Mouse (Mus musculus): ENCODE measurements at regions not wholly inside any gene's neighbourhood (a gene's known extent, or its start where the extent isn't known, plus 50 kb on each side); places are given as distances from the start of the nearest gene placed in this dataset. TPM values are rescaled to one million over a fixed set of nuclear protein-coding genes. Genes with fewer than 3 reads are reported as not detected.
"Not testable (repeated sequence)": the region's sequence is repeated elsewhere in the genome, so short reads cannot be mapped to it uniquely, and the experiment has no call there.

- H3ac ChIP-seq (ENCODE audit: control insufficient read depth, insufficient read length, low read depth), result no peak overlapping the region
- TF ChIP-seq CTCF (IDR thresholded peaks at IDR 0.05; ENCODE audit: control insufficient read depth, insufficient read depth, insufficient read length) (no peak), MAX (IDR thresholded peaks at IDR 0.05) (no peak), CEBPB (IDR thresholded peaks at IDR 0.05; ENCODE audit: low read depth) (no peak), MYOD1 (IDR thresholded peaks at IDR 0.05; ENCODE audit: control insufficient read depth, insufficient read length, low read depth) (no peak), MYOG (IDR thresholded peaks at IDR 0.05; ENCODE audit: control insufficient read depth, extremely low read depth, insufficient read length) (no peak), FOSL1 (IDR thresholded peaks at IDR 0.05; ENCODE audit: insufficient read depth, low read length, poor library complexity, severe bottlenecking) (no peak), USF1 (IDR thresholded peaks at IDR 0.05; ENCODE audit: low read depth) (no peak)
- no peaks in the 10 kb centered on the region for H3K36me3 ChIP-seq (ENCODE audit: control insufficient read depth, insufficient read depth)
- H3K79me2 ChIP-seq (ENCODE audit: control insufficient read depth, insufficient read depth), result no peaks in the 10 kb centered on the region
- H3K4me3 ChIP-seq (ENCODE audit: insufficient read depth, poor library complexity, severe bottlenecking), result no peak overlapping the region
- no peaks in the 10 kb centered on the region for H3K79me3 ChIP-seq (ENCODE audit: low read depth)
- no peaks in the 10 kb centered on the region for H3K27me3 ChIP-seq (ENCODE audit: control insufficient read depth, insufficient read depth, insufficient read length)
These were observed 111.4 kb upstream of the Klhl1 start for GRCm38 (mm10) chr14:96630291-96630690.

DNA sequence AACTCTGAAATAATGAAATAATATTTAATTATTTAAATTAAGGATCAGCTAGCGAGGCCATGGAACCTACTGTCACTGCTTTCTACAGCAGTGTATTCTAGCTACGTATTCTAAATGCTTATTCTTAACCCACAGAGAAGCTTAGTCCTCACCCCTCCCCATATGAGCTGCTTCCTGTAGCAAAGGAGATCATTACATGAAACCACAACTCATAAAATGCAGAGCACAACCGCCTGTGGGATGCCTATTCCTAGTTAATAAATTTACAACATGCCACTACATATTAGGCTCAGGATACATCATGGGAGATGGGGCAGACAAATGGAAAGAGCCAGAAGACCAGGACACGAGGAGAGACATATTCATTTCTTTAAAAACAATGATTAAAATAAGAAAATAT, 87.8 kb upstream of the Klhl1 start:
- H3K79me3 ChIP-seq (ENCODE audit: low read depth), result no peaks in the 10 kb centered on the region
- TF ChIP-seq MYOD1 (IDR thresholded peaks at IDR 0.05; ENCODE audit: control insufficient read depth, insufficient read length, low read depth) (no peak), FOSL1 (IDR thresholded peaks at IDR 0.05; ENCODE audit: insufficient read depth, low read length, poor library complexity, severe bottlenecking) (no peak), MYOG (IDR thresholded peaks at IDR 0.05; ENCODE audit: control insufficient read depth, extremely low read depth, insufficient read length) (no peak), CEBPB (IDR thresholded peaks at IDR 0.05; ENCODE audit: low read depth) (no peak), CTCF (IDR thresholded peaks at IDR 0.05; ENCODE audit: control insufficient read depth, insufficient read depth, insufficient read length) (no peak), USF1 (IDR thresholded peaks at IDR 0.05; ENCODE audit: low read depth) (no peak), MAX (IDR thresholded peaks at IDR 0.05) (no peak)
- H3ac ChIP-seq (ENCODE audit: control insufficient read depth, insufficient read length, low read depth), result no peak overlapping the region
- H3K79me2 ChIP-seq (ENCODE audit: control insufficient read depth, insufficient read depth), result no peaks in the 10 kb centered on the region
- H3K36me3 ChIP-seq (ENCODE audit: control insufficient read depth, insufficient read depth), result no peaks in the 10 kb centered on the region
- no peaks in the 10 kb centered on the region for H3K27me3 ChIP-seq (ENCODE audit: control insufficient read depth, insufficient read depth, insufficient read length)
- H3K4me3 ChIP-seq (ENCODE audit: insufficient read depth, poor library complexity, severe bottlenecking), result no peak overlapping the region

GRCm38 (mm10) chr14:96601092-96601491, 82.2 kb upstream of the Klhl1 start:
- H3K27me3 ChIP-seq (ENCODE audit: control insufficient read depth, insufficient read depth, insufficient read length); H3K36me3 ChIP-seq (ENCODE audit: control insufficient read depth, insufficient read depth); H3ac ChIP-seq (ENCODE audit: control insufficient read depth, insufficient read length, low read depth); H3K79me2 ChIP-seq (ENCODE audit: control insufficient read depth, insufficient read depth); H3K79me3 ChIP-seq (ENCODE audit: low read depth); H3K4me3 ChIP-seq (ENCODE audit: insufficient read depth, poor library complexity, severe bottlenecking): not testable (repeated sequence)

DNA sequence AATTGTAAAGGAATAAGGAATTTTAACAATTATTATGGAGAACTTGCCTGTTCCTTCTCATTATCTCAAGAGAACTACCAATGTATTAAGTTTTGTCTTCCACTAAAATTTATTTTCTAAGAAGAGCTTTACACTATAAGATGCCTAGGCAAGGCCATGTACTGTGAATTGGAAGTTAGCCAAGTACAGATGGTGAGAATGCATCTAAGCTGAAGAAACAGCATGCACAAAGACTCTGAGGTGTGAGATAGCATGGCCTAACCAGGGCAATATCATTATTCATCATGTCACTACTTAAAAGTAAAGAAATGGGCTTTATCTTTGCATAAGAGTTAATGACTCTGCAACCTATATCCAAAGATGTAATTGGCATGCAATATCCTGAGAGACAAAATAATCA, 73.1 kb upstream of the Klhl1 start:
- no peaks in the 10 kb centered on the region for H3K27me3 ChIP-seq (ENCODE audit: control insufficient read depth, insufficient read depth, insufficient read length)
- no peak for TF ChIP-seq MAX (IDR thresholded peaks at IDR 0.05)
- TF ChIP-seq CEBPB (IDR thresholded peaks at IDR 0.05; ENCODE audit: low read depth), result no peak
- no peak for TF ChIP-seq USF1 (IDR thresholded peaks at IDR 0.05; ENCODE audit: low read depth)
- no peak for TF ChIP-seq MYOG (IDR thresholded peaks at IDR 0.05; ENCODE audit: control insufficient read depth, extremely low read depth, insufficient read length)
- TF ChIP-seq CTCF (IDR thresholded peaks at IDR 0.05; ENCODE audit: control insufficient read depth, insufficient read depth, insufficient read length), result no peak
- no peak for TF ChIP-seq MYOD1 (IDR thresholded peaks at IDR 0.05; ENCODE audit: control insufficient read depth, insufficient read length, low read depth)
- no peak for TF ChIP-seq FOSL1 (IDR thresholded peaks at IDR 0.05; ENCODE audit: insufficient read depth, low read length, poor library complexity, severe bottlenecking)
- no peaks in the 10 kb centered on the region for H3K79me3 ChIP-seq (ENCODE audit: low read depth)
- H3K36me3 ChIP-seq (ENCODE audit: control insufficient read depth, insufficient read depth), result no peaks in the 10 kb centered on the region
- H3K4me3 ChIP-seq (ENCODE audit: insufficient read depth, poor library complexity, severe bottlenecking), result no peak overlapping the region
- no peaks in the 10 kb centered on the region for H3K79me2 ChIP-seq (ENCODE audit: control insufficient read depth, insufficient read depth)
- no peak overlapping the region for H3ac ChIP-seq (ENCODE audit: control insufficient read depth, insufficient read length, low read depth)

Small RNA genes lying in the stretch of these regions (microRNA-seq; reads per million reads assigned to microRNA genes)
- not detected for gene Gm27441 (ENCODE audit: borderline microRNAs expressed)

Measured in C2C12 (cell line).